Mouse (Mus musculus): ENCODE results near the gene Stra6l.
A peak's percentile ranks its signal among the peaks of the same experiment; 100 is the strongest.

Stra6l gene

GRCm38 (mm10) chr4:45844355-45844754, 4.1 kb upstream of the Stra6l start:
- no peak for DNase-seq (ENCODE audit: low spot score)

- DNase-seq (ENCODE audit: low spot score), result no peak
Measured at GRCm38 (mm10) chr4:45846263-45846662, 2.2 kb upstream of the Stra6l start.

- no peak for DNase-seq (ENCODE audit: low spot score)
Measured at GRCm38 (mm10) chr4:45848825-45849156, 327 bp downstream of the Stra6l start.

GRCm38 (mm10) chr4:45849419-45849818, 955 bp downstream of the Stra6l start:
- DNase-seq (ENCODE audit: low spot score), result no peak

- no peak for DNase-seq (ENCODE audit: low spot score)
Measured at GRCm38 (mm10) chr4:45851640-45852051, 3.2 kb downstream of the Stra6l start.

- DNase-seq (ENCODE audit: low spot score), result no peak
Measured at GRCm38 (mm10) chr4:45853496-45854246, 5.2 kb downstream of the Stra6l start.

GRCm38 (mm10) chr4:45855803-45856424, 7.5 kb downstream of the Stra6l start:
- peak; percentile 74 for DNase-seq (ENCODE audit: low spot score)

- no peak for DNase-seq (ENCODE audit: low spot score)
Measured at GRCm38 (mm10) chr4:45861160-45861559, 12.7 kb downstream of the Stra6l start.

- no peak for DNase-seq (ENCODE audit: low spot score)
Measured at GRCm38 (mm10) chr4:45867416-45867815, 19.0 kb downstream of the Stra6l start.

- no peak for DNase-seq (ENCODE audit: low spot score)
Measured at GRCm38 (mm10) chr4:45869021-45869815, 20.8 kb downstream of the Stra6l start.

GRCm38 (mm10) chr4:45872147-45872546, 23.7 kb downstream of the Stra6l start:
- DNase-seq (ENCODE audit: low spot score), result no peak

- peak; percentile 13 for DNase-seq (ENCODE audit: low spot score)
Measured at GRCm38 (mm10) chr4:45878929-45879328, 30.5 kb downstream of the Stra6l start.

- no peak for DNase-seq (ENCODE audit: low spot score)
Measured at GRCm38 (mm10) chr4:45882521-45882920, 34.1 kb downstream of the Stra6l start.

- no peak for DNase-seq (ENCODE audit: low spot score)
Measured at GRCm38 (mm10) chr4:45883250-45883649, 34.8 kb downstream of the Stra6l start.

- no peak for DNase-seq (ENCODE audit: low spot score)
Measured at GRCm38 (mm10) chr4:45889487-45889886, 41.0 kb downstream of the Stra6l start.

- peak; percentile 64 for DNase-seq (ENCODE audit: low spot score)
Measured at GRCm38 (mm10) chr4:45890066-45890761, 41.8 kb downstream of the Stra6l start, which contains the start of gene Ccdc180. Ccdc180 (plus strand) TSS chr4:45890303.

GRCm38 (mm10) chr4:45896425-45897081, 48.1 kb downstream of the Stra6l start:
- DNase-seq (ENCODE audit: low spot score), result no peak

GRCm38 (mm10) chr4:45898413-45898812, 49.9 kb downstream of the Stra6l start:
- no peak for DNase-seq (ENCODE audit: low spot score)

- DNase-seq (ENCODE audit: low spot score), result no peak
Measured at GRCm38 (mm10) chr4:45909256-45909655, 60.8 kb downstream of the Stra6l start.

- no peak for DNase-seq (ENCODE audit: low spot score)
Measured at GRCm38 (mm10) chr4:45909924-45910323, 61.5 kb downstream of the Stra6l start.

- no peak for DNase-seq (ENCODE audit: low spot score)
Measured at GRCm38 (mm10) chr4:45911256-45911655, 62.8 kb downstream of the Stra6l start.

GRCm38 (mm10) chr4:45911876-45912275, 63.4 kb downstream of the Stra6l start:
- DNase-seq (ENCODE audit: low spot score), result no peak

All from urinary bladder, postnatal 25 days (tissue).